Mouse (Mus musculus) midbrain, embryonic 14.5 days (tissue): ENCODE data around the gene Gm26602. TPM values are rescaled to one million over a fixed set of nuclear protein-coding genes. Genes with fewer than 3 reads are reported as not detected.

Source experiments
- ATAC-seq: fragments of 200-750 bp; cut with Nextera tagmentation; 2 replicates; pipeline ENCODE4 v1.8.0; 2017; ENCODE audit warnings: moderate number of reproducible peaks, moderate library complexity; ENCODE audit not compliant: low FRiP score, low TSS enrichment
- DNase-seq: peaks from one replicate; pipeline ENCODE4 v3.0.0-alpha.2; 2015
- H3K27ac ChIP-seq: fragments of 300-500 bp; sonication (generic); replicated peaks from 2 replicates; pipeline ENCODE4 v1.5.1; 2014; ENCODE audit warnings: mild to moderate bottlenecking, low read depth, low read length, moderate library complexity
- H3K27me3 ChIP-seq: fragments of 300-500 bp; sonication (generic); 2 replicates; pipeline ENCODE4 v1.6.1; 2014; ENCODE audit warnings: low read length, control low read depth, mixed read lengths; ENCODE audit not compliant: control insufficient read depth, insufficient read depth
- H3K36me3 ChIP-seq: fragments of 300-500 bp; sonication (generic); 2 replicates; pipeline ENCODE4 v1.6.1; 2014; ENCODE audit warnings: low read length, control low read depth; ENCODE audit not compliant: control insufficient read depth, insufficient read depth
- H3K4me1 ChIP-seq: fragments of 300-500 bp; sonication (generic); 2 replicates; pipeline ENCODE4 v1.6.1; 2014; ENCODE audit warnings: mild to moderate bottlenecking, antibody characterized with exemption, low read length, control low read depth; ENCODE audit not compliant: control insufficient read depth, insufficient read depth
- H3K4me2 ChIP-seq: fragments of 300-500 bp; sonication (generic); 2 replicates; pipeline ENCODE4 v1.6.1; 2014; ENCODE audit warnings: mild to moderate bottlenecking, low read length, moderate library complexity
- H3K4me3 ChIP-seq: fragments of 300-500 bp; sonication (generic); replicated peaks from 2 replicates; pipeline ENCODE4 v1.5.1; 2014; ENCODE audit warnings: low read depth, low read length
- H3K9ac ChIP-seq: fragments of 300-500 bp; sonication (generic); replicated peaks from 2 replicates; pipeline ENCODE4 v1.6.1; 2014; ENCODE audit warnings: mild to moderate bottlenecking, low read length, moderate library complexity
- H3K9me3 ChIP-seq: fragments of 300-500 bp; sonication (generic); 2 replicates; pipeline ENCODE4 v1.6.1; 2016; ENCODE audit warnings: low read length, control low read depth, mixed read lengths; ENCODE audit not compliant: control insufficient read depth
- WGBS: fragments of 180-500 bp; shearing (Covaris S2); extraction: QIAGEN DNeasy Blood & Tissue Kit; methylation state at CpG from one replicate; pipeline ENCODE4 v1.1.7; 2014; 5-methylcytosine and 5-hydroxymethylcytosine counted together
- polyA plus RNA-seq: library from polyadenylated mRNA; unstranded; fragments of >200 nt; fragmentation: Nextera tagmentation; extraction: Ambion mirVana; gene quantifications from 2 replicates; pipeline ENCODE4 v1.2.1, GENCODE M21; 2014

Gm26602 gene
- polyA plus RNA-seq, 1 experiment from 2014 or later, result 8.6 TPM

- H3K9ac ChIP-seq, result no peak overlapping the region
- H3K4me2 ChIP-seq, result 0 out of 2 replicates have a peak overlapping the region, but pooled peaks have one; percentile 4
- peaks cover 60% of the 10 kb centered on the region for H3K27me3 ChIP-seq
- H3K27ac ChIP-seq, result no peak overlapping the region
- peaks cover 29% of the 10 kb centered on the region for H3K4me1 ChIP-seq
- WGBS, result 4% methylated on average over 35 of the region's 35 CpGs
- no peaks in the 10 kb centered on the region for H3K36me3 ChIP-seq
- H3K4me3 ChIP-seq, result no peak overlapping the region
- no peaks in the 10 kb centered on the region for H3K9me3 ChIP-seq
- no peak for DNase-seq
- no peak for ATAC-seq
These were observed 7.8 kb downstream of the Gm26602 start for GRCm38 (mm10) chr10:79918231-79919078.

- Histone ChIP-seq H3K9ac (no peak overlapping the region), H3K4me2 (no peak overlapping the region), H3K4me3 (0 out of 2 replicates have a peak overlapping the region, but pooled peaks have one; percentile 2), H3K4me1 (peaks cover 23% of the 10 kb centered on the region), H3K9me3 (no peaks in the 10 kb centered on the region), H3K36me3 (no peaks in the 10 kb centered on the region), H3K27me3 (peaks cover 65% of the 10 kb centered on the region), H3K27ac (no peak overlapping the region)
- DNase-seq (no peak), ATAC-seq (no peak)
- WGBS, result 3% methylated on average over 21 of the region's 21 CpGs
These were observed 8.7 kb downstream of the Gm26602 start for GRCm38 (mm10) chr10:79919251-79919849.

- ATAC-seq, result no peak
- 11% methylated on average over 26 of the region's 26 CpGs for WGBS
These were observed 9.6 kb downstream of the Gm26602 start for GRCm38 (mm10) chr10:79920056-79920890.

GRCm38 (mm10) chr10:79920958-79921535 is 10.4 kb downstream of the Gm26602 start, which contains the start of gene R3hdm4:
R3hdm4 (minus strand) TSS chr10:79921208.
- no peak within 1 kb of the TSS for H3K27ac ChIP-seq
- no peaks in the 10 kb centered on the region for H3K36me3 ChIP-seq
- H3K9ac ChIP-seq, result peak within 1 kb of the TSS; percentile 39
- no peak for DNase-seq
- no peak for ATAC-seq
- H3K4me2 ChIP-seq, result peak within 1 kb of the TSS; percentile 42
- H3K9me3 ChIP-seq, result no peaks in the 10 kb centered on the region
- peak within 1 kb of the TSS; percentile 24 for H3K4me3 ChIP-seq
- WGBS, result 4% methylated on average over 41 of the region's 41 CpGs
- peaks cover 12% of the 10 kb centered on the region for H3K4me1 ChIP-seq
- H3K27me3 ChIP-seq, result peaks cover 65% of the 10 kb centered on the region

More at GRCm38 (mm10) chr10:79920056-79920890, 9.6 kb downstream of the Gm26602 start:
- peaks cover 65% of the 10 kb centered on the region for H3K27me3 ChIP-seq
- no peak for DNase-seq
- peak overlapping the region; percentile 42 for H3K4me2 ChIP-seq
- H3K9me3 ChIP-seq, result no peaks in the 10 kb centered on the region
- no peak overlapping the region for H3K27ac ChIP-seq
- H3K9ac ChIP-seq, result no peak overlapping the region
- peaks cover 16% of the 10 kb centered on the region for H3K4me1 ChIP-seq
- no peaks in the 10 kb centered on the region for H3K36me3 ChIP-seq
- H3K4me3 ChIP-seq, result peak overlapping the region; percentile 24

GRCm38 (mm10) chr10:79921572-79921971 is 10.9 kb downstream of the Gm26602 start:
- WGBS, result under 1% methylated on average over 34 of the region's 34 CpGs
- DNase-seq, result no peak

GRCm38 (mm10) chr10:79924998-79925784 is 14.5 kb downstream of the Gm26602 start:
- no peaks in the 10 kb centered on the region for H3K9me3 ChIP-seq
- peaks cover 38% of the 10 kb centered on the region for H3K27me3 ChIP-seq
- H3K4me1 ChIP-seq, result peaks cover 21% of the 10 kb centered on the region
- 0 out of 2 replicates have a peak overlapping the region, but pooled peaks have one; percentile 9 for H3K27ac ChIP-seq
- no peak overlapping the region for H3K9ac ChIP-seq
- peak; percentile 96 for DNase-seq
- 11% methylated on average over 29 of the region's 29 CpGs for WGBS
- no peak for ATAC-seq
- no peak overlapping the region for H3K4me3 ChIP-seq
- H3K36me3 ChIP-seq, result no peaks in the 10 kb centered on the region
- peak overlapping the region; percentile 88 for H3K4me2 ChIP-seq

More at GRCm38 (mm10) chr10:79921572-79921971, 10.9 kb downstream of the Gm26602 start:
- Histone ChIP-seq H3K4me3 (peak overlapping the region; percentile 24), H3K9ac (peak overlapping the region; percentile 39), H3K36me3 (no peaks in the 10 kb centered on the region), H3K9me3 (no peaks in the 10 kb centered on the region), H3K27ac (no peak overlapping the region), H3K4me2 (peak overlapping the region; percentile 42), H3K4me1 (peaks cover 14% of the 10 kb centered on the region; the same call in 1 of the 2 replicates), H3K27me3 (peaks cover 65% of the 10 kb centered on the region)
- no peak for ATAC-seq

GRCm38 (mm10) chr10:79925785-79926490 is 15.3 kb downstream of the Gm26602 start:
- peaks cover 30% of the 10 kb centered on the region for H3K27me3 ChIP-seq
- H3K9me3 ChIP-seq, result no peaks in the 10 kb centered on the region
- 0 out of 2 replicates have a peak, but pooled peaks cover 4% of the 10 kb centered on the region for H3K36me3 ChIP-seq
- peaks cover 21% of the 10 kb centered on the region for H3K4me1 ChIP-seq
- H3K4me2 ChIP-seq, result peak overlapping the region; percentile 88
- 0 out of 2 replicates have a peak overlapping the region, but pooled peaks have one; percentile 9 for H3K27ac ChIP-seq
- ATAC-seq, result no peak
- H3K9ac ChIP-seq, result peak overlapping the region; percentile 77
- no peak for DNase-seq
- WGBS, result 12% methylated on average over 15 of the region's 15 CpGs
- peak overlapping the region; percentile 87 for H3K4me3 ChIP-seq
